Mouse (Mus musculus): Measurements from ENCODE around the gene Fam83g. TPM values are rescaled to one million over a fixed set of nuclear protein-coding genes. Genes with fewer than 3 reads are reported as not detected.
"Not testable (repeated sequence)": the region's sequence is repeated elsewhere in the genome, so short reads cannot be mapped to it uniquely, and the experiment has no call there.

The Fam83g gene
- polyA plus RNA-seq (2012; rRNA removed) = 15.8 and 33.8 TPM in 2 replicates

- Histone ChIP-seq H3K27ac (ENCODE audit: insufficient read depth, low read depth, low read length) (peak within 1 kb of the TSS; percentile 95), H3K27me3 (ENCODE audit: control insufficient read depth, insufficient read depth, low read length) (no peaks in the 10 kb centered on the region), H3K36me3 (ENCODE audit: control insufficient read depth, insufficient read depth, low read length) (peaks cover 5% of the 10 kb centered on the region; the same call in 1 of the 2 replicates), H3K4me1 (ENCODE audit: control insufficient read depth, insufficient read depth, insufficient read length, low read length) (peaks cover 29% of the 10 kb centered on the region), H3K4me3 (ENCODE audit: low read depth, low read length) (peak within 1 kb of the TSS; percentile 83)
- 2% methylated on average over 73 of the region's 76 CpGs for WGBS
- TF ChIP-seq POLR2A (IDR thresholded peaks at IDR 0.05; ENCODE audit: low read depth, low read length) (peak; percentile 92), CTCF (IDR thresholded peaks at IDR 0.05; ENCODE audit: extremely low read depth, insufficient read length, insufficient replicate concordance, low read depth, low read length) (no peak)
Measured at GRCm38 (mm10) chr11:61683907-61684731, at the start of gene Fam83g. Fam83g (plus strand) TSS chr11:61684091.

GRCm38 (mm10) chr11:61636309-61636708 lies 47.6 kb upstream of the Fam83g start:
- H3K4me3 ChIP-seq (ENCODE audit: low read depth, low read length); H3K36me3 ChIP-seq (ENCODE audit: control insufficient read depth, insufficient read depth, low read length); H3K27me3 ChIP-seq (ENCODE audit: control insufficient read depth, insufficient read depth, low read length); H3K27ac ChIP-seq (ENCODE audit: insufficient read depth, low read depth, low read length): not testable (repeated sequence)
- WGBS = 29% methylated on average over 3 of the region's 4 CpGs
- peaks cover 16% of the 10 kb centered on the region for H3K4me1 ChIP-seq (ENCODE audit: control insufficient read depth, insufficient read depth, insufficient read length, low read length)

DNA sequence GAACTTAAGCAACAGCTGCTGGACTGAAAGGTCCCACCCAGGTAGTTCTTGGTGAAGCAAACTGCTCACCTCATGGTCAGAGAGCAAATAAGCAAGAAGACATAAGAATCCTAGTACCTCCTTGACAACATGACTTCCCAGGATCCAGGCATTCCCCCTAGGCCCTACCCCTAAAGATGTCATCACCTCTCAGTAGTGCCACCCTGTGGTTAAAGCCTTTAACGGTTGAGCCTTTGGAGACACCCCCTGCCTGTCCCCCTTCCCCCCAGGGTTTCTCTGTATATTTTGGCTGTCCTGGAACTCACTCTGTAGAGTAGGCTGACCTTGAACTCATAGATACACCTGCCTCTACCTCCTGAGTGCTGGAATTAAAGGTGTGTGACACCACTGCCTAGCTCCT lies 46.5 kb upstream of the Fam83g start:
- peaks cover 26% of the 10 kb centered on the region for H3K4me1 ChIP-seq (ENCODE audit: control insufficient read depth, insufficient read depth, insufficient read length, low read length)
- no peak for TF ChIP-seq POLR2A (IDR thresholded peaks at IDR 0.05; ENCODE audit: low read depth, low read length)
- no peak for TF ChIP-seq CTCF (IDR thresholded peaks at IDR 0.05; ENCODE audit: extremely low read depth, insufficient read length, insufficient replicate concordance, low read depth, low read length)
- H3K36me3 ChIP-seq (ENCODE audit: control insufficient read depth, insufficient read depth, low read length) = no peaks in the 10 kb centered on the region
- no peaks in the 10 kb centered on the region for H3K27me3 ChIP-seq (ENCODE audit: control insufficient read depth, insufficient read depth, low read length)
- no peak overlapping the region for H3K4me3 ChIP-seq (ENCODE audit: low read depth, low read length)
- 71% methylated on average over 1 of the region's 1 CpGs for WGBS
- H3K27ac ChIP-seq (ENCODE audit: insufficient read depth, low read depth, low read length) = no peak overlapping the region

DNA sequence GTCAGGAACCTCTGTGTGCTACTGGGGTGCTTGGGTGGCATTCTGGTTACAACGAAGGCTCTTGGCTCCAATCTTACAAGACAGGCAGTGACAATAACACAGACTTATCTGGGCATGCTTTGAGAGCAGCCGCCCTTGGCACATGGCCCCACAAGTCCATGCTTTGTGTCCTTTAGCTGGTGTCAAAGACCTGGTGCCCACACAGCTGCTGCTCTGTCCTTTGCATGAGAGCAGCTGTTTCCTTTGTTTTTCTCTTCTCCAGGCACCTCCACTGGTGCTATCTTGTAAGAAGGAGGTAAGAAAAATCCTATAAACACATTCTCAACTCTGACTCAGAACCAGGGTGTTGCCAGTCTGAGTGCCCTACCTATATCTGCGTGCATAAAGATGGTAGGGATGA lies 46.0 kb upstream of the Fam83g start:
- Histone ChIP-seq H3K4me3 (ENCODE audit: low read depth, low read length) (no peak overlapping the region), H3K36me3 (ENCODE audit: control insufficient read depth, insufficient read depth, low read length) (no peaks in the 10 kb centered on the region), H3K27ac (ENCODE audit: insufficient read depth, low read depth, low read length) (no peak overlapping the region), H3K4me1 (ENCODE audit: control insufficient read depth, insufficient read depth, insufficient read length, low read length) (peaks cover 30% of the 10 kb centered on the region), H3K27me3 (ENCODE audit: control insufficient read depth, insufficient read depth, low read length) (no peaks in the 10 kb centered on the region)
- 34% methylated on average over 3 of the region's 3 CpGs for WGBS
- TF ChIP-seq POLR2A (IDR thresholded peaks at IDR 0.05; ENCODE audit: low read depth, low read length) = no peak
- TF ChIP-seq CTCF (IDR thresholded peaks at IDR 0.05; ENCODE audit: extremely low read depth, insufficient read length, insufficient replicate concordance, low read depth, low read length) = 0 out of 2 replicates have a peak, but pooled peaks have one; percentile 17

DNA sequence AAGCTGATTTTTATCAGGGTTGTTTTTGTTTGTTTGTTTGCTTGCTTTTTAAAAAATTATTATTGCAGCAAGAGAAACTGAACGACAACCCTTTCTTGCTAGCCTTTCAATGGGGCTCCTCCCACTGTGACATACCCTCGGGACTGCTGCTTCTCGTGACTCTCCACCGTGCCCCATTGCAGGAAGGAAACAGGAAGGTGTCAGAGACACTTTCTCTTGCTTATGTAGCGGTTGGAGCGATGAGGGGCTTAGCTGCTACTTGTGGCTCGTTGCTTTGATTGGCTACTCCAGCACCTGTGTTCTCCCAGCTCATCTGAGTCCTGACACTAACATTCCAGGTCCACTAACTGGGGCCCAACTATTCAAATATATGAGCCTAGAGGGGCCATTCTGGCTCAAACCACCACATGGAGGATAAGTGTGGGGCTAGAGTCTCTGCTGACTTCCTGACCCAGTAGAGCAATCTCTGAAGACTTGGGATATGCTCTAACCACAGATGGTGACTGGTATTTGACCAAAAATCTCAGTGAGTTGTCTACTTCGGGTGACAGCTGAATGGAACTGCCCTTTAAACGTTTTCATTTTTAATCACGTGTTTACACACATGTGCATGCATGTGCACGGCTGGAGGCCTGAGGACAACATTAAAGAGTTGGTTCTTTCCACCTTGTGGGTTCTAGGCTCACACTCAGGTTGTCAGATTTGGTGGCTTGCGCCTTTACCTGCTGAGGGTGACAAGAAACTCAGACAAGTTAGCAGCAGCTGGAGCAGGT lies 44.9 kb upstream of the Fam83g start:
- Histone ChIP-seq H3K4me1 (ENCODE audit: control insufficient read depth, insufficient read depth, insufficient read length, low read length) (peaks cover 38% of the 10 kb centered on the region), H3K36me3 (ENCODE audit: control insufficient read depth, insufficient read depth, low read length) (no peaks in the 10 kb centered on the region), H3K27me3 (ENCODE audit: control insufficient read depth, insufficient read depth, low read length) (no peaks in the 10 kb centered on the region), H3K4me3 (ENCODE audit: low read depth, low read length) (no peak overlapping the region), H3K27ac (ENCODE audit: insufficient read depth, low read depth, low read length) (no peak overlapping the region)
- TF ChIP-seq CTCF (IDR thresholded peaks at IDR 0.05; ENCODE audit: extremely low read depth, insufficient read length, insufficient replicate concordance, low read depth, low read length) = no peak
- TF ChIP-seq POLR2A (IDR thresholded peaks at IDR 0.05; ENCODE audit: low read depth, low read length) = no peak
- WGBS = 73% methylated on average over 12 of the region's 12 CpGs

GRCm38 (mm10) chr11:61639601-61640177 lies 44.2 kb upstream of the Fam83g start:
- TF ChIP-seq CTCF (IDR thresholded peaks at IDR 0.05; ENCODE audit: extremely low read depth, insufficient read length, insufficient replicate concordance, low read depth, low read length) = no peak
- no peak for TF ChIP-seq POLR2A (IDR thresholded peaks at IDR 0.05; ENCODE audit: low read depth, low read length)
- Histone ChIP-seq H3K27me3 (ENCODE audit: control insufficient read depth, insufficient read depth, low read length) (no peaks in the 10 kb centered on the region), H3K4me1 (ENCODE audit: control insufficient read depth, insufficient read depth, insufficient read length, low read length) (peaks cover 44% of the 10 kb centered on the region), H3K27ac (ENCODE audit: insufficient read depth, low read depth, low read length) (no peak overlapping the region), H3K4me3 (ENCODE audit: low read depth, low read length) (no peak overlapping the region), H3K36me3 (ENCODE audit: control insufficient read depth, insufficient read depth, low read length) (no peaks in the 10 kb centered on the region)
- WGBS = 92% methylated on average over 6 of the region's 6 CpGs

DNA sequence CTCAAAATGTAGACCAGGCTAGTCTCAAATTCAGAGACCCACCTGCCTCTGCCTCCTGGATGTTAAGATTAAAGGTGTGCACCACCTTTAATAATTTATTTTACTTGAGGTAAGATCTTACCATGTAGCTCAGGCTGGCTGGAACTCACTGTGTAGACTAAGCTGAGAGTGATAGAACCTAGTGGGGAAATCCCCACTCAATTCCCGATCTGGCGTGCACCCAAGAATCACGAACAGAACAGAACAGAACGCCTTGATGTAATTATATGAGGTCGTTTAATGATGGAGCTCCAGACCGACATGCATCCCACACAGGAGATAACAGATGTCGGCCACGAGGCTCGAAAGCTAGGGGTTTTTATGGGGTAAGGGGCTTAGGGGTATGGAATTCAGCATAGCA lies 43.3 kb upstream of the Fam83g start:
- H3K27ac ChIP-seq (ENCODE audit: insufficient read depth, low read depth, low read length); H3K36me3 ChIP-seq (ENCODE audit: control insufficient read depth, insufficient read depth, low read length); H3K27me3 ChIP-seq (ENCODE audit: control insufficient read depth, insufficient read depth, low read length); H3K4me3 ChIP-seq (ENCODE audit: low read depth, low read length): not testable (repeated sequence)
- peaks cover 52% of the 10 kb centered on the region for H3K4me1 ChIP-seq (ENCODE audit: control insufficient read depth, insufficient read depth, insufficient read length, low read length)
- 25% methylated on average over 9 of the region's 9 CpGs for WGBS

Measured in small intestine, adult 2 months (tissue).